Mouse (Mus musculus) left cerebral cortex, postnatal 14 days (tissue): ENCODE measurements around the gene Mmrn2. TPM values are rescaled to one million over a fixed set of nuclear protein-coding genes. Genes with fewer than 3 reads are reported as not detected.

ENCODE experiments used
- DNase-seq, 2 experiments: peaks; one replicate each; pipeline ENCODE4 v3.0.0; 2021 to 2022; ENCODE audit warnings: low spot score in 2 of 2, mixed read lengths in 1 of 2
- intact Hi-C: fragments of 180-260 bp; cut with DNase I; formaldehyde crosslinking; loops from one replicate; pipeline ENCODE4 v1.15.1; 2025
- total RNA-seq, 2 experiments: library from RNA; stranded (reverse); gene quantifications; 2 replicates each; pipeline ENCODE4 v1.2.3; 2021

The Mmrn2 gene
- total RNA-seq, 2 experiments from 2014 or later = 4.2 to 4.6 TPM

DNA sequence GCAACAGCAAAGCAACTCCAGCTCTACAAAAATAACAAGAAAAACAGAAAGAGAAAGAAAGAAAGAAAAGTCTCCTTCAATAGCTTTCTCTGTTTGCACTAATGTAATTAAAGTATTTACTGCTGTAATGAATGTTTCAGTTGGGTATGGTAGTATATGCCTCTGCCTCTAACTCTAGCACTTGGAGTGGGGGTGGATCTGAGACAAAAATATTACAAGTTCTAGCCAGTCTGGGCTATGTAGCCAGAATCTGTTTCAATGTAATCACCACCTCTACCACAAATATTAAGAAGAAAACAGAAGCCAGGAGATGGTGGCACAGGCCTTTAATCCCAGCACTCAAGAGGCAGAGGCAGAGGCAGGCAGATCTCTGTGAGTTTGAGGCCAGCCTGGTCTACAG lies 73.1 kb downstream of the Mmrn2 start:
- intact Hi-C loops = no loop called here
- DNase-seq = no peak

DNA sequence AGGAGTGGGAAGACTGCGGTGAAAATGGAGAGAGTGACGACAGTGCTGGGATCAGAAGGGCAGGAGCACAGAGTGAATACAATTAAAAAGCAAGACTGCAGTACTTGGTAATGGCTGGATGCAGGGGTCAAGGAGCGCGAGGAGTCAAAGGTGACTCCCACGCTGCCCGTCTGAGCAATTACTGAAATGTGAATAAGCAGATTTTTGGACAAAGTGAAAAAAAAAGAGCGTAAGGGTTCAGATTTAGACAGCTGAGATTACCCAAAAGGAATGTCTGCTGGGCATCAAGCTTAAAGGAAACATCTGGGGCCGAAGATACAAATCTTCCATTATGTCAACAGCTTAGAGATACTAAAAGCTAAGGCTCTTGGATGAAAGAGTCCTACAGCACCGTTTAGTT lies 74.5 kb downstream of the Mmrn2 start:
- DNase-seq = no peak
- intact Hi-C loops = no loop called here

DNA sequence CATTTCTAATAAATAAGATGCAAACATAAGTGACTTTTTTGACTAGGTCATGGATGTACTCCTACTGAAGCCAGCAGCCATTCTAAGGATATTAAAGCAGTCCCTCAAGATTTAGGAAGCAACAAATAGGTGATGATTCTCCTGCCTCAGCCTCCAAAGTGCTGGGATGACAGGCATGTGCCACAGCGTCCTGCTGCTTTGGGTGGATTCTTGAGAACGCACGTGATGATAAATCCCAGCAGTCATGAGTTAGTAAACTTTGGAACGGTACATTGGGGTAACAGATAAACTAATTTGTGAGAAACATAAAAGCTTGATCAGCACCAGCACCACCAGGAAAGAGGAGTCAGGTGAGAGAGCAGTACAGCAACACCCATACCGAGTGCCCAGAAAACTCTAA lies 75.2 kb downstream of the Mmrn2 start:
- intact Hi-C loops = no loop called here
- DNase-seq = no peak

DNA sequence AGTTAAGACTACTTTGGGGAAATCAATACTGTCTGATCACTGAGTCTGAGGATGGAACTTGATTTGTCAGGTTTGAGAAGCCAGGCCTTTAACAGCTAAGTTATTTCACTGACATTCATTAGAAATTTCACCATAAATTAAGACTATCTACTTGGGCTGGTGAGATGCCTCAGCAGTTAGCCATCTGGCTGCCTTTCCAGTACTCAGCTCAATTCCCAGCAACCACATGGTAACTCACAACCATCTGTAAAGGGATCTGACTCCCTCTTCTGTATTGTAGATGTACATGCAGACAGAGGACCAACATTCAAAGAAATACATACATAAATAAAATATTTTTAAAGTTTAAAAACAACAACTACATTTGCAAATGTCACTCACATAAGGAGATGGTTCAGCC lies 76.6 kb downstream of the Mmrn2 start:
- intact Hi-C loops = no loop called here
- DNase-seq = no peak

DNA sequence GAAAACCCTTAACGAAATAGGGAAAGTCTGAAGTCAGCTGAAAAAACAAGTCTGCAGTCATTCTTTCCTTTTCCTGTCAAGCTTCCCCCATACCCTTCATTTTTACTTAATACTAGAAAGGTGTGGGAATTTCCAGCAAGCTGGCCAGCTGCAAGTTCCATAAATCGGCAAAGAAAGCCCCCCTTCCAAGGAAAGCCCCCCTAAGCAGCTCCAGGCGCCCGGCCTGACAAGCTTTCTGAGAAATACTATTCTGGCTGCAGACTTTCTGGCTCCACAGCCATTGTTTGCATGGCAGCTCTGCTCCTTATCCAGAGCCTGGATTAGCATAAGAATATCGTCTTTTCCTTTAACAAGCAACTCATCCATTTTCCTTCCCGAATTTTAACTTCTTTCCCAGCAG lies 78.4 kb downstream of the Mmrn2 start:
- intact Hi-C loops = no loop called here
- no peak for DNase-seq

Other genes with a start within 250 kb of the Mmrn2 start
- gene Npy4r, start 223.0 kb upstream of the Mmrn2 start, total RNA-seq = not detected
- 1 to 10 TPM; 1.7 to 2.7 TPM for gene Gprin2, start 173.8 kb upstream of the Mmrn2 start, total RNA-seq
- 1 to 10 TPM in 1 of 2 experiments, under 1 TPM in 1; 0.83 to 1.4 TPM for gene Syt15, start 155.9 kb upstream of the Mmrn2 start, total RNA-seq
- gene Shld2, start 65.0 kb upstream of the Mmrn2 start, total RNA-seq = 10 to 100 TPM; 11.2 to 11.8 TPM
- 100 to 1,000 TPM; 320 to 321 TPM for gene Glud1, start 64.7 kb upstream of the Mmrn2 start, total RNA-seq
- gene Fam25c, start 20.0 kb upstream of the Mmrn2 start, total RNA-seq = not detected
- 1 to 10 TPM; 2.2 to 2.7 TPM for gene Sncg, start 676 bp upstream of the Mmrn2 start, total RNA-seq
- 10 to 100 TPM; 31.0 to 34.5 TPM for gene Bmpr1a, start 127.9 kb downstream of the Mmrn2 start, total RNA-seq
- not detected for gene 9230112D13Rik, start 147.3 kb downstream of the Mmrn2 start, total RNA-seq
- gene Ldb3, start 213.2 kb downstream of the Mmrn2 start, total RNA-seq = 1 to 10 TPM; 1.3 to 1.6 TPM
- not detected for gene Opn4, start 224.7 kb downstream of the Mmrn2 start, total RNA-seq